Mouse (Mus musculus): ENCODE data around the gene Gng7.

- no peak for TF ChIP-seq CTCF (IDR thresholded peaks at IDR 0.05; ENCODE audit: insufficient read depth, low read depth, low read length)
- TF ChIP-seq POLR2A (IDR thresholded peaks at IDR 0.05; ENCODE audit: insufficient read depth, low read depth, low read length) = no peak
These were observed 7.5 kb downstream of the Gng7 start for GRCm38 (mm10) chr10:81007240-81007639.

Data from olfactory bulb, adult 2 months (tissue).